Mouse (Mus musculus) heart, adult 2 months (tissue): ENCODE measurements around the gene Brf1. TPM values are rescaled to one million over a fixed set of nuclear protein-coding genes. Genes with fewer than 3 reads are reported as not detected.

Experiments used
- DNase-seq, 2 experiments: peaks; one replicate each; pipeline ENCODE4 v3.0.0; 2021
- H3K27ac ChIP-seq: fragments of 200-600 bp; 2 replicates; pipeline ENCODE4 v1.8.1; 2022
- H3K27me3 ChIP-seq: fragments of 200-500 bp; 2 replicates; pipeline ENCODE4 v1.6.1; 2012; ENCODE audit warnings: mild to moderate bottlenecking, low read length, inconsistent platforms, mixed read lengths; ENCODE audit not compliant: control insufficient read depth, insufficient read depth
- H3K36me3 ChIP-seq: fragments of 200-500 bp; 2 replicates; pipeline ENCODE4 v1.6.1; 2012; ENCODE audit warnings: low read length, inconsistent platforms; ENCODE audit not compliant: control insufficient read depth, insufficient read depth
- H3K4me1 ChIP-seq: fragments of 200-500 bp; 2 replicates; pipeline ENCODE4 v1.6.1; 2011; ENCODE audit warnings: low read length; ENCODE audit not compliant: control insufficient read depth, insufficient read depth
- H3K4me3 ChIP-seq: fragments of 200-600 bp; 2 replicates; pipeline ENCODE4 v1.8.1; 2022
- H3K79me2 ChIP-seq: fragments of 200-500 bp; replicated peaks from 2 replicates; pipeline ENCODE4 v1.6.1; 2012; ENCODE audit warnings: mild to moderate bottlenecking, inconsistent platforms, low read length, moderate library complexity, mixed read lengths; ENCODE audit not compliant: control insufficient read depth, insufficient read depth
- H3K9ac ChIP-seq: fragments of 200-500 bp; 2 replicates; pipeline ENCODE4 v1.6.1; 2012; ENCODE audit warnings: low read depth, mild to moderate bottlenecking, control low read depth, inconsistent platforms, low read length, mixed read lengths
- CTCF ChIP-seq: fragments of 200-600 bp; IDR thresholded peaks from 2 replicates; pipeline ENCODE4 v1.8.1; 2022; ENCODE audit warnings: antibody characterized with exemption, mild to moderate bottlenecking, moderate library complexity
- EP300 ChIP-seq: fragments of 200-500 bp; IDR thresholded peaks from 2 replicates; pipeline ENCODE4 v1.6.1; 2011; ENCODE audit warnings: low read depth, low read length, control low read depth; ENCODE audit not compliant: insufficient read depth
- POLR2A ChIP-seq: fragments of 200-500 bp; IDR thresholded peaks from 2 replicates; pipeline ENCODE4 v1.6.1; 2011; ENCODE audit warnings: mild to moderate bottlenecking, low read depth, low read length, control low read depth; ENCODE audit not compliant: insufficient read depth
- WGBS: fragments of 180-500 bp; shearing (Covaris S2); methylation state at CpG from one replicate; pipeline ENCODE4 v1.1.7; 2018; 5-methylcytosine and 5-hydroxymethylcytosine counted together
- intact Hi-C: fragments of 180-260 bp; cut with DNase I; formaldehyde crosslinking; loops from one replicate; pipeline ENCODE4 v1.15.1; 2025
- polyA plus RNA-seq: library from polyadenylated mRNA; depleted of rRNA; stranded (reverse); fragments of >200 nt; gene quantifications from 2 replicates; pipeline ENCODE4 v1.2.3, GENCODE M21; 2012
- total RNA-seq, 2 experiments: library from RNA; stranded (reverse); gene quantifications; 2 replicates each; pipeline ENCODE4 v1.2.3; 2021

Brf1 gene
- total and polyA plus RNA-seq, 3 experiments: 22.3 to 25.1 (median 22.4) TPM

GRCm38 (mm10) chr12:113012443-113012842 is 11.9 kb upstream of the Brf1 start:
- intact Hi-C loops: no loop called here
- Histone ChIP-seq H3K27ac (peak overlapping the region; percentile 98), H3K79me2 (0 out of 2 replicates have a peak, but pooled peaks cover 2% of the 10 kb centered on the region), H3K4me1 (peaks cover 8% of the 10 kb centered on the region), H3K9ac (no peak overlapping the region), H3K4me3 (no peak overlapping the region), H3K27me3 (no peaks in the 10 kb centered on the region), H3K36me3 (no peaks in the 10 kb centered on the region)
- WGBS: 82% methylated on average over 5 of the region's 5 CpGs
- TF ChIP-seq CTCF: no peak
- TF ChIP-seq POLR2A: no peak
- TF ChIP-seq EP300: no peak
- DNase-seq: peak in 1 of 2 experiments; percentile 23

- 44% methylated on average over 6 of the region's 6 CpGs for WGBS
- TF ChIP-seq POLR2A (no peak), CTCF (no peak), EP300 (no peak)
- Histone ChIP-seq H3K36me3 (no peaks in the 10 kb centered on the region), H3K4me1 (peaks cover 8% of the 10 kb centered on the region), H3K4me3 (no peak overlapping the region), H3K79me2 (0 out of 2 replicates have a peak, but pooled peaks cover 2% of the 10 kb centered on the region), H3K27ac (peak overlapping the region; percentile 98), H3K27me3 (no peaks in the 10 kb centered on the region), H3K9ac (no peak overlapping the region)
- intact Hi-C loops: no loop called here
- DNase-seq: peak; percentile 37 to 40
Measured at GRCm38 (mm10) chr12:113011702-113012360, 11.3 kb upstream of the Brf1 start.

GRCm38 (mm10) chr12:113004993-113005392 is 4.5 kb upstream of the Brf1 start:
- H3K4me3 ChIP-seq: no peak overlapping the region
- H3K9ac ChIP-seq: no peak overlapping the region
- no peaks in the 10 kb centered on the region for H3K27me3 ChIP-seq
- DNase-seq: peak; percentile 63 to 76
- no peaks in the 10 kb centered on the region for H3K36me3 ChIP-seq
- WGBS: 25% methylated on average over 4 of the region's 4 CpGs
- H3K4me1 ChIP-seq: no peaks in the 10 kb centered on the region; the same call in 1 of the 2 replicates
- no peaks in the 10 kb centered on the region; the same call in 1 of the 2 replicates for H3K79me2 ChIP-seq
- intact Hi-C loops: loop anchor here (1.0 to 2.0 kb wide), 3 partner anchors 40 to 96 kb away; partner anchors contain the start of gene Tex22
- no peak overlapping the region for H3K27ac ChIP-seq
- TF ChIP-seq CTCF (peak; percentile 84), POLR2A (no peak), EP300 (peak; percentile 81; the same call in 1 of the 2 replicates)

- Histone ChIP-seq H3K4me1 (no peaks in the 10 kb centered on the region; the same call in 1 of the 2 replicates), H3K79me2 (peaks cover 3% of the 10 kb centered on the region; the same call in 1 of the 2 replicates), H3K36me3 (no peaks in the 10 kb centered on the region), H3K4me3 (no peak overlapping the region), H3K9ac (no peak overlapping the region), H3K27me3 (no peaks in the 10 kb centered on the region), H3K27ac (no peak overlapping the region)
- intact Hi-C loops: loop anchor here (2.0 kb wide), 2 partner anchors 71 to 97 kb away; partner anchors contain the start of gene Tex22
- DNase-seq: no peak
- 83% methylated on average over 8 of the region's 8 CpGs for WGBS
- no peak for TF ChIP-seq CTCF
- no peak for TF ChIP-seq POLR2A
- no peak for TF ChIP-seq EP300
Measured at GRCm38 (mm10) chr12:113004011-113004410, 3.5 kb upstream of the Brf1 start.

GRCm38 (mm10) chr12:113002667-113003066 is 2.2 kb upstream of the Brf1 start:
- no peak overlapping the region for H3K27ac ChIP-seq
- peaks cover 7% of the 10 kb centered on the region for H3K79me2 ChIP-seq
- no peak overlapping the region for H3K4me3 ChIP-seq
- WGBS: 45% methylated on average over 2 of the region's 2 CpGs
- no peaks in the 10 kb centered on the region for H3K27me3 ChIP-seq
- no peaks in the 10 kb centered on the region for H3K36me3 ChIP-seq
- no peak overlapping the region for H3K9ac ChIP-seq
- TF ChIP-seq CTCF (peak; percentile 57), EP300 (no peak)
- intact Hi-C loops: no loop called here
- peaks cover 4% of the 10 kb centered on the region for H3K4me1 ChIP-seq
- DNase-seq: no peak

GRCm38 (mm10) chr12:113001133-113001474 is 600 bp upstream of the Brf1 start:
- intact Hi-C loops: loop anchor here (1.0 to 2.0 kb wide), 3 partner anchors 13 to 142 kb away; partner anchors contain the start of genes Btbd6 and Pacs2
- TF ChIP-seq CTCF (no peak), POLR2A (no peak; the same call in 1 of the 2 replicates), EP300 (no peak)
- H3K27me3 ChIP-seq: no peaks in the 10 kb centered on the region
- H3K4me1 ChIP-seq: peaks cover 5% of the 10 kb centered on the region
- WGBS: 3% methylated on average over 5 of the region's 5 CpGs
- peak overlapping the region; percentile 58 for H3K9ac ChIP-seq
- no peak for DNase-seq
- peak overlapping the region; percentile 90 for H3K27ac ChIP-seq
- H3K4me3 ChIP-seq: peak overlapping the region; percentile 36
- H3K79me2 ChIP-seq: peaks cover 8% of the 10 kb centered on the region
- no peaks in the 10 kb centered on the region for H3K36me3 ChIP-seq
